Mouse (Mus musculus): ENCODE measurements around the gene Prpf4.

DNA sequence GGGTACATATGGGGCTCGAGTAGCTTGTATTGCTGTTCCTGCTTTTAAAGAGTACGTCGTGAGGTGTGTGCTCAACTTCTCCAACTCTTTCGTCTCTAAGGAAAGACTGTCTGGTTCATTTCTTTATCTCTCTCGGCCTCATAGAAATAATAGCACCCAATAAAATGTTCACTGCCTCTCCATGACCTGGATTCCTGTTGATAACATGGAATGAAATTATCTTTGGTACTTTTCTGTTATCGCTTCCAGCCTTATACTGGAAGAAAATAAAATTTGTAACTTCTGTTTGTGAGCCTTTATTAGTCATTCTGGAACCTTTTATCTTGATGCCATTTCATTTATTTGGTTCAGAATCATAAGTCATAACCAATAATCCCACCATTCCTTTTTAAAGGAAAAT is 25.4 kb upstream of the Prpf4 start:
- TF ChIP-seq MXI1 (IDR thresholded peaks at IDR 0.05; ENCODE audit: low read depth, low read length) (no peak), POLR2A (IDR thresholded peaks at IDR 0.05; ENCODE audit: low read depth, low read length) (no peak), CHD2 (IDR thresholded peaks at IDR 0.05; ENCODE audit: low read length) (no peak), MAX (IDR thresholded peaks at IDR 0.05; ENCODE audit: low read length) (no peak), CTCF (conservative IDR thresholded peaks at IDR 0.05 in 1 of 2, IDR thresholded peaks at IDR 0.05 in 1 of 2; ENCODE audit: low read depth in 2 of 2, low read length in 2 of 2) (no peak), E2F4 (IDR thresholded peaks at IDR 0.05; ENCODE audit: insufficient replicate concordance, low read depth, low read length) (no peak), UBTF (IDR thresholded peaks at IDR 0.05; ENCODE audit: low read depth, low read length) (no peak), CHD1 (IDR thresholded peaks at IDR 0.05; ENCODE audit: low read depth, low read length) (no peak), MAZ (IDR thresholded peaks at IDR 0.05; ENCODE audit: low read depth, low read length) (no peak), BHLHE40 (IDR thresholded peaks at IDR 0.05; ENCODE audit: low read depth, low read length) (no peak), TCF12 (IDR thresholded peaks at IDR 0.05; ENCODE audit: low read depth, low read length) (no peak)
